Mouse (Mus musculus) ES-E14 (cell line): Measurements from ENCODE around the gene Necab2. TPM values are rescaled to one million over a fixed set of nuclear protein-coding genes. Genes with fewer than 3 reads are reported as not detected.

Source experiments
- DNase-seq: peaks from one replicate; pipeline ENCODE4 v3.0.0-alpha.2; 2013; ENCODE audit warnings: low read depth, low spot score
- H3K27ac ChIP-seq: 2 replicates; pipeline ENCODE4 v1.5.1; 2012; ENCODE audit warnings: low read depth, mild to moderate bottlenecking, low read length, moderate library complexity, mixed read lengths; ENCODE audit not compliant: poor library complexity, insufficient read depth, severe bottlenecking
- H3K36me3 ChIP-seq: 2 replicates; pipeline ENCODE4 v1.6.1; 2012; ENCODE audit warnings: mild to moderate bottlenecking, low read length, moderate library complexity, mixed read lengths; ENCODE audit not compliant: control insufficient read depth, poor library complexity, insufficient read depth, severe bottlenecking
- H3K4me1 ChIP-seq, 2 experiments: fragments of 150-350 bp in 1 of 2; sonication (generic) in 1 of 2; 2 replicates each; pipeline ENCODE4 v1.6.1; 2012; ENCODE audit warnings: low read length in 2 of 2, mild to moderate bottlenecking in 1 of 2, mixed read lengths in 1 of 2; ENCODE audit not compliant: control insufficient read depth in 2 of 2, insufficient read depth in 2 of 2, poor library complexity in 1 of 2
- H3K4me3 ChIP-seq, 2 experiments: fragments of 150-350 bp in 1 of 2; sonication (generic) in 1 of 2; 2 replicates each; pipeline ENCODE4 v1.5.1; 2012; ENCODE audit warnings: low read length in 2 of 2, low read depth in 1 of 2, mild to moderate bottlenecking in 1 of 2, mixed read lengths in 1 of 2; ENCODE audit not compliant: insufficient read depth in 1 of 2, poor library complexity in 1 of 2, severe bottlenecking in 1 of 2
- H3K9ac ChIP-seq: 2 replicates; pipeline ENCODE4 v1.6.1; 2012; ENCODE audit warnings: low read depth, mild to moderate bottlenecking, low read length, mixed read lengths; ENCODE audit not compliant: poor library complexity, insufficient read depth, severe bottlenecking
- H3K9me3 ChIP-seq: fragments of 150-350 bp; sonication (generic); 2 replicates; pipeline ENCODE4 v1.6.1; 2012; ENCODE audit warnings: low read depth, mild to moderate bottlenecking, low read length; ENCODE audit not compliant: control insufficient read depth, insufficient read depth
- CHD2 ChIP-seq: IDR thresholded peaks from 2 replicates; pipeline ENCODE4 v1.6.1; 2014; ENCODE audit warnings: mild to moderate bottlenecking, low read depth, low read length, inconsistent platforms
- HCFC1 ChIP-seq: IDR thresholded peaks from 2 replicates; pipeline ENCODE4 v1.6.1; 2012; ENCODE audit warnings: low read length, inconsistent platforms, borderline replicate concordance; ENCODE audit not compliant: insufficient read depth
- MAFK ChIP-seq: IDR thresholded peaks from 2 replicates; pipeline ENCODE4 v1.6.1; 2014; ENCODE audit warnings: mild to moderate bottlenecking, low read depth, low read length, inconsistent platforms; ENCODE audit not compliant: insufficient read depth
- ZC3H11A ChIP-seq: IDR thresholded peaks from 2 replicates; pipeline ENCODE4 v1.6.1; 2012; ENCODE audit warnings: low read depth, mild to moderate bottlenecking, inconsistent platforms, low read length, borderline replicate concordance
- ZNF384 ChIP-seq: IDR thresholded peaks from 2 replicates; pipeline ENCODE4 v1.6.1; 2012; ENCODE audit warnings: low read depth, low read length, inconsistent platforms
- in situ Hi-C, 2 experiments: fragments of 600-800 bp; cut with MboI; formaldehyde crosslinking; loops; one replicate each; pipeline ENCODE4 v1.15.1; 2025; ENCODE audit warnings: low sequenced_read_pairs in 2 of 2, inconsistent platforms in 1 of 2; ENCODE audit not compliant: unreplicated experiment in 2 of 2
- total RNA-seq: library from RNA; depleted of rRNA; stranded (reverse); fragments of 300-350 nt; gene quantifications from 2 replicates; pipeline ENCODE4 v1.2.3, GENCODE M21; 2012

Gene Necab2
- total RNA-seq, 1 experiment: 8.5 TPM

- in situ Hi-C loops: no loop called here
- H3K9ac ChIP-seq: 0 out of 2 replicates have a peak overlapping the region, but pooled peaks have one; percentile 11
- H3K4me3 ChIP-seq: no peak overlapping the region; a peak in 1 of 4 replicates
- no peak for DNase-seq
- no peak overlapping the region for H3K27ac ChIP-seq
- H3K4me1 ChIP-seq: peaks cover 0 to 18% of the 10 kb centered on the region in 2 experiments; a peak in 1 of 4 replicates
- no peak for TF ChIP-seq CHD2
- TF ChIP-seq HCFC1: no peak
- no peak for TF ChIP-seq ZC3H11A
- no peak for TF ChIP-seq MAFK
- TF ChIP-seq ZNF384: no peak
- H3K9me3 ChIP-seq: no peaks in the 10 kb centered on the region
- H3K36me3 ChIP-seq: no peaks in the 10 kb centered on the region
Measured at GRCm38 (mm10) chr8:119422123-119422711, 24.3 kb upstream of the Necab2 start.

GRCm38 (mm10) chr8:119423631-119424141 is 22.8 kb upstream of the Necab2 start:
- no peaks in the 10 kb centered on the region for H3K36me3 ChIP-seq
- TF ChIP-seq ZC3H11A (no peak), CHD2 (no peak), ZNF384 (no peak), MAFK (no peak), HCFC1 (no peak)
- H3K9me3 ChIP-seq: no peaks in the 10 kb centered on the region
- no peak for DNase-seq
- no peak overlapping the region for H3K4me3 ChIP-seq
- H3K4me1 ChIP-seq: peaks cover 0 to 18% of the 10 kb centered on the region in 2 experiments; a peak in 1 of 4 replicates
- in situ Hi-C loops: no loop called here
- no peak overlapping the region for H3K9ac ChIP-seq
- H3K27ac ChIP-seq: no peak overlapping the region

- no peak overlapping the region for H3K9ac ChIP-seq
- no peak overlapping the region for H3K27ac ChIP-seq
- TF ChIP-seq HCFC1 (no peak), ZC3H11A (no peak), ZNF384 (no peak), MAFK (no peak), CHD2 (no peak)
- H3K9me3 ChIP-seq: no peaks in the 10 kb centered on the region
- H3K4me3 ChIP-seq: no peak overlapping the region
- DNase-seq: no peak
- in situ Hi-C loops: no loop called here
- H3K4me1 ChIP-seq: peaks cover 0 to 16% of the 10 kb centered on the region in 2 experiments; a peak in 1 of 4 replicates
- no peaks in the 10 kb centered on the region for H3K36me3 ChIP-seq
Measured at GRCm38 (mm10) chr8:119424199-119424733, 22.3 kb upstream of the Necab2 start.

- Histone ChIP-seq H3K9me3 (no peaks in the 10 kb centered on the region), H3K27ac (no peak overlapping the region), H3K4me1 (peaks cover 0 to 13% of the 10 kb centered on the region in 2 experiments; a peak in 1 of 4 replicates), H3K4me3 (no peak overlapping the region), H3K36me3 (no peaks in the 10 kb centered on the region), H3K9ac (no peak overlapping the region)
- TF ChIP-seq CHD2: no peak
- no peak for TF ChIP-seq MAFK
- no peak for TF ChIP-seq ZC3H11A
- no peak for TF ChIP-seq ZNF384
- TF ChIP-seq HCFC1: no peak
- in situ Hi-C loops: no loop called here
- no peak for DNase-seq
Measured at GRCm38 (mm10) chr8:119424740-119425139, 21.8 kb upstream of the Necab2 start.
